Mouse (Mus musculus): ENCODE measurements around the gene Kpna4.

- TF ChIP-seq CTCF (IDR thresholded peaks at IDR 0.05; ENCODE audit: borderline replicate concordance, extremely low read depth, insufficient read depth, insufficient read length), result no peak
- TF ChIP-seq POLR2A (IDR thresholded peaks at IDR 0.05; ENCODE audit: borderline replicate concordance, extremely low read depth, insufficient read depth, insufficient read length, poor library complexity, severe bottlenecking), result no peak
These were observed 85.6 kb downstream of the Kpna4 start for GRCm38 (mm10) chr3:69041298-69041697.
